Mouse (Mus musculus): ENCODE measurements around the gene Ctdnep1.
"Not testable (repeated sequence)": the region's sequence is repeated elsewhere in the genome, so short reads cannot be mapped to it uniquely, and the experiment has no call there.

The Ctdnep1 gene

GRCm38 (mm10) chr11:70014880-70015558 lies 34.1 kb downstream of the Ctdnep1 start, which contains the start of gene Acadvl:
Gene Acadvl, minus strand, starts transcription at chr11:70015411.
- peak; percentile 85 for DNase-seq

- no peak for DNase-seq
Measured at GRCm38 (mm10) chr11:70015677-70016076, 34.7 kb downstream of the Ctdnep1 start.

- not testable (repeated sequence) for DNase-seq
Measured at GRCm38 (mm10) chr11:70016177-70016576, 35.2 kb downstream of the Ctdnep1 start.

- no peak for DNase-seq
Measured at GRCm38 (mm10) chr11:70016669-70017068, 35.7 kb downstream of the Ctdnep1 start, which contains the start of gene Dlg4. Gene Dlg4, plus strand, starts transcription at chr11:70016942.

- DNase-seq: no peak
Measured at GRCm38 (mm10) chr11:70017199-70017767, 36.3 kb downstream of the Ctdnep1 start.

GRCm38 (mm10) chr11:70018131-70018990 lies 37.4 kb downstream of the Ctdnep1 start:
- DNase-seq: peak; percentile 73

GRCm38 (mm10) chr11:70019495-70020021 lies 38.6 kb downstream of the Ctdnep1 start:
- no peak for DNase-seq

DNA sequence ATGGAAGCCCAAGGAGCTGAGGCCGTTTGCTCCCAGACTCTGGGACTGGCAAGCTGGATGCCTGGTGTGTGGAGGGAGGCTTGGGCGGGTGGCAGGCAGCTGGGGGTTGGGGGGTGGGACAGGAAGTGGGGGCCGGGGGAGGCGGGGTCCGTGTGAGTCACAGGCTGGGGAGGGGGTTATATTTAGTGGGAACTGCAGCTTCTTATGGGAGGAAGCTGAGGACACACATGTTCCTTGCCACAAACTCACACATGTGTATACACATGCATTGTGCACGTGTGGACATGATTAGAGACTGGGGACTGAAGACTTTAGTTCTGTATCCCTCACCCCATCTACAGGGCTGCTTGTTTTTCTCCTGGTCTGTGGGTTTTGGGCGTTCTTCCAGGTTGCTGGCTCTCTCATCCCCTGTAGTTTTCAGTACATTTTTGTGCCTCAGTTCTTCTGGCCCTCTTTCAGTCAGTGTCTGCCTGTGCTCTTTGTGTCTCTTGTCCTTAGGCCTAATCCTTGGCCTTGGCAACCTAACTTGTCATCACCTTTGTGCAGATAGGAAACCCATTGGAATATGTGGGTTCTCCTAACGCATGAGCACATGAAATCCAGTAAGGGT lies 39.2 kb downstream of the Ctdnep1 start:
- no peak for DNase-seq

DNA sequence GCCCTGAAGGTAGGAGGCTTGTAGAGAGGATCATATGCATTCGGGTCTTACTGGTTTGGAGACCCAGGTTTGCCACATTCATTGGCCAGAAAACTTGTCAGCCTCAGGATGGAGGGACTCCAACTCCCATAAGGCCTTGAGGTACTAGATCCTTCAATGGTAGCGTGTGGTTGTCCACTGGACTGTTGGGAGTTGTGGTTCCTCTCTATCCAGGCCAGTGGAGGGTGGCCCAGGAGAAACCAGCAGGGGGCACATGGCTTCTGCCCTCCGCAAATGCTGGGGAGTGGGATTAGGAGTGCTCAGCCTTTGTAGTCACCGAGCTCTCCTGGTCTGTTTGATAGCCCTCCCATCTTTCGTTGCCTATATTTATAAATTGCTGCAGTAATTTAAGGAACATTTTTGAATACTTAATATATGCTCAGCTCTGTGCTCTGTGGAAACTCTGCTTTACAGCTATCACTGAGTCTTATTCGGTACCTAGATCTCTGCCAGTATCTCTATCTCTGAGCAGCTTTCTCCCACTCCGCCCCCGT lies 39.8 kb downstream of the Ctdnep1 start:
- DNase-seq: peak; percentile 77

DNA sequence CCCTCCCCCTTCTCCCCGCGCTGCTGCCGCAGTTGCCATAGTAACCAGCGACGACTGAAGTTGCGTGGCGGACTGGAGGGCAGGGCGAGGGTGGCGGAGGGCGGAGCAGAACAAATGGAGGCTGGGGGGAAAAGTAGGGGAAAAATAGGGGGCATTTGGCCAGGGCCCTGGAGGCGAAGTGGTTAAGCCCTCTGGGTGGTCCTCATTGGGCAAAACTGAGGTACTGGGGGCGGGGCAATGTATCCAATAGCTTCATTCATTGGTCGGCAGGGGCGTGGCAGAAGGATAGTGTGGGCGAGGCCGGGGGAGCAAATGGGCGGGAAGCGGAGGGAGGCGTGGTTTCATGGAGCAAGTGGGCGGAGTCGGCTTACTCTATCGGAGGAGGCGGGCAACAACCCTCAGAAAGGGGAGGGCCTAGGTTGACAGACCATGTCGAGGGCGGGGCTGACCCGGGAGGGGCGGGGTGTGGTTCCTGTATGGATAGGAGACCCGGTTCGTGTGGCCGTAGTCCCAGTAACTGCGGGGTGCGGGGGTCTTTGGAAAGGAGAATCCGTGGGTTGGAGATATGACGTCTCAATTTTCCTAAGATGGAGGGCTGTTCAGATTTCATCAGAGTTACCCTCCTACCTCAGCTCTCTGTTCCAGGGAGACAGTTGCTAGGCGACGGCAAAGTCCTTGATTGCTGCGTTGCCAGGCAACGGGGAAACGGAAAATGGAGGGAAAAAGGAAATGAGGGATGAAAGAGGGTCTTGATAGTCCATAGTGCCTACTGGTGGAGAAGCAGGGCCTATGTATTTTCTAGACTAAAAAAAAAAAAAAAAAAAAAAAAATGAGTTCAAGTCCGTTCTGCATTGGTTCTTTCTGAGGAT lies 40.5 kb downstream of the Ctdnep1 start:
- peak; percentile 98 for DNase-seq

DNA sequence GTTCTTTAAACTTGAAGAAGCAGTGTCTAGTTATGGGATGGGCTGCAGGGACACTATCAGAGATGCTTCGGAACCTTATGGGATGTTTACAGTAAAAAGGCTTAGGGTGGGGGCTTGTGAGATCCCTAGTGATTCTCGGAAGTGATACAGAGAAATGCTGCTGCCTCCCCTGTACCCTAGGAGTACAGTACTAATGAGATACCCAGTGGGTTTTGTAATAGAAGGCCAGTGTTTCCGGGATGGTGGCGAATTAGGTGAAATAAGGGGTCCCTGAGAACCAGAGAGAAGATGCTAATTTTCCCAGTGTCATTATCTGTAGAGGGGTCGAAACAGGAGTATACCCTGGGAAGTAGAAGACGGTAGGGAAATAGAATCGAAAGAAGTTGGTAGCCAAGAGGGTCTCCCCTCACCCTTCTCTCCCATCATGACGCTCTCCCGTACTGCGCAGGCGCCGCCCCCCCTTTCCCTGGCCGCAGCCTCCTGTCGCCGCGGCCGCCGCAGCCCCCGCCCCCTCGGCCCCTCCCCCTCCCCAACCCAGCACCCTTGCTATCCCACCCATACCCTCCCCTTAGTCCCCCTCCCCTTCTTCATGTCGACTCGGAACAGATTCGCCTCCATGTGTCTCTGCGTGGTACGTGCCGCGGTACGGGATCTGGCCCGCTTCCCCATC lies 42.7 kb downstream of the Ctdnep1 start:
- DNase-seq: peak; percentile 34

- no peak for DNase-seq
Measured at GRCm38 (mm10) chr11:70024151-70024514, 43.2 kb downstream of the Ctdnep1 start.

- peak; percentile 65 for DNase-seq
Measured at GRCm38 (mm10) chr11:70026689-70027088, 45.7 kb downstream of the Ctdnep1 start.

GRCm38 (mm10) chr11:70027397-70027796 lies 46.4 kb downstream of the Ctdnep1 start:
- DNase-seq: no peak

DNA sequence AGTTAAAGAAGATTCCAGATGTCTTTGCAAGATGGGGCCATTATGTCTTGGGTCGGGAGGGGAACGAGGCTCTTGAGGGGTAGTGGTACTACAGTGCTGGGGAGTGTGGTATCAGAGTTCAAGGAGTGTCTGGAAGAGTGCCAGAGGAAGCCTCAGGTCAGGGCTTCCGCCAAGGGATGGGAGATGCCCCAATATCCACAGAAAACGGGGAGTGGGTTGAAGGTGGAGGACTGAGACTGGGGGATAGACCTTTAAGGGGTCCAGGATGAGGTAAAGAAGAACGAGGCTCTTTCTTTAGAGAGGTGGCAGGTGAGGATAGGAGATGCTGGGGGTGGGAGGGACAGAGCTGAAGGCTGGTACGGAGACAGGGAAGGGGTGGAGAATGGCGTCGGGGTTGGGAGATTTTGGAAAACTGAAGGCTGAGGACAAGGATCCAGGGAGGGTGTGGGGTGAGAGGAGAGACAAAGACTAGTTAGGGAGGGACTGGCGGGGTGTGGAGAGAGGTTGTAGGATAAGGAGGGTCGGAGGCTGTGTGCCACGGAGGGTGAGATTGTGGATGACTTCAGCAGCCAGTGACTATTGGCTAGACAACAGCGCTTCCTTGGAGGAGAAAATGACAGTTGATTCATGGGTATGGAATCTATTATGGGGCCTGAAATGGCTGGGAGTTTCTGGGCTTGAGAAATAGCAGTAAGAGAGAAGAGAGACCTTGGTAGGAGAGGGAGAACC lies 47.6 kb downstream of the Ctdnep1 start:
- no peak for DNase-seq

- peak; percentile 64 for DNase-seq
Measured at GRCm38 (mm10) chr11:70029130-70029801, 48.3 kb downstream of the Ctdnep1 start.

DNA sequence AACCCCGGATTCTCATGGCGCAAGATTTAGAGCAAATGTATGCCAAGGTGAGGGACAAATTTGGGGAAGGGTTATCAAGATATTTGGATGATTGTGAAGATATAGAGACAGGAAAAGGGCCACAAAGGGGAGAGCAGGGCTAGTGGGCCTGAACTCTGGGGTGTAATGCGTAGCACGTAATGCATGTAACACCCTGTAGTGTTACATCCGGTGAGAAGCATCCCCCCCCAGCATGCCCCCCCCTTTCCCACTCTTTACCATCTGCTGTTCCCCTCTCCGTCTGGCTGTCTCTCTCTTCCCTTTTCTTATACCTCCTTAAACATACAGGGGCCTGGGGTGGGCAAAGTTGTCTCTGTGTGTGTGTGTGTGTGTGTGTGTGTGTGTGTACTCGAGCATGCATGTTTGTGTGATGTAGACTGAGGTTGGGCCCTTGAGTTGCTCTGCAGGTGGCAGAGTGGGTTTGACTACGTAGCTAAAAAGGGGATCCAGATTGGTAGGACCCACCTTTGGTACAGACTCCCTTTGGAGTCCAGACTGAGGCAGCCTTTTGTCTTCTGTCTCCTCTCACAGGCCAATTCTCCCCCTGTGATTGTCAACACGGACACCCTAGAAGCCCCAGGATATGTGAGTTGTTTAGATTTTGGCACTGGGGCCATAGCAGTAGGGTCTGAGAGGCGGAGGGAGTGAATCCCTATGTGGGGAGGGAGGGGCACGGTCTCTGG lies 49.0 kb downstream of the Ctdnep1 start:
- DNase-seq: no peak

DNA sequence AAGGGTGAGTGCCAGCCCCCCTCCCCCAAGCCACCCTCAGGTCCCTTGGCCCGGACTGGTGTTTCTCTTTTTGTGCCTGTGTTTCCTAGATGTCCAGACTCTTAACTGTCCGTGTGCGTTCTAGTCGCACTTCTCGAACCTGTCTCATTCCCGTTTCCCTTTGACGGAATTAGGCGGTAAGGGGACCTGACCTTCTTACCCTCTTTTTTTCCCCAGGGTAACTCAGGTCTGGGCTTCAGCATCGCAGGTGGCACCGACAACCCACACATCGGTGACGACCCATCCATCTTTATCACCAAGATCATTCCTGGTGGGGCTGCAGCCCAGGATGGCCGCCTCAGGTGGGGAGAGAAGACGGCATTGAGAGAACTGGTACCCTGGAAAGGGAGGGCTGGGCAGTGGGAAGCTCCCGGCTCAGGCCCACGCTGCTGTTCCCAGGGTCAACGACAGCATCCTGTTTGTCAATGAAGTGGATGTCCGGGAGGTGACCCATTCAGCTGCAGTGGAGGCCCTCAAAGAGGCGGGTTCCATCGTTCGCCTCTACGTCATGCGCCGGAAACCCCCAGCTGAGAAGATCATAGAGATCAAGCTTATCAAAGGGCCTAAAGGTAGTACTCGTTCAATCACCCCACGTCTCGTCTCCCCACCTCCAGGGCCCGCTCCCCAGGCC lies 49.8 kb downstream of the Ctdnep1 start:
- DNase-seq: no peak

DNA sequence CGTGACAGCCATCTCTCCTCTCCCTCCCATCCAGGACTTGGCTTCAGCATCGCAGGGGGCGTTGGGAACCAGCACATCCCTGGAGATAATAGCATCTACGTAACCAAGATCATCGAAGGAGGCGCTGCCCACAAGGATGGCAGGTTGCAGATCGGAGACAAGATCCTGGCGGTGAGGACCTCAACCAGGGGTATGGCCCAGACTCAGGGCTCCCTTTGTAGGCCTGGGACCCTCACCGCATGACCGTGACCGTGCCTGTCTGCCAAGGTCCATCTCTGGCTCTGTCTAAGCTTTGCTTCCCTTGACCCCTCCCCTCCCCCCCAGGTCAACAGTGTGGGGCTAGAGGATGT lies 50.3 kb downstream of the Ctdnep1 start:
- no peak for DNase-seq
